Mouse (Mus musculus): ENCODE measurements around the gene Ddx24. TPM values are rescaled to one million over a fixed set of nuclear protein-coding genes. Genes with fewer than 3 reads are reported as not detected.

Gene Ddx24
- 9.5 TPM for polyA plus RNA-seq (2014; fragmentation: Illumina TruSeq; extraction: RNeasy Lipid Tissue Mini Kit (QIAGEN cat#74804); ENCODE audit: low replicate concordance)

GRCm38 (mm10) chr12:103425729-103426470, at the start of gene Ddx24:
Gene Ddx24, minus strand, starts transcription at chr12:103425830.

GRCm38 (mm10) chr12:103457140-103457539, 31.5 kb upstream of the Ddx24 start, which contains the start of gene Ifi27l2b:
Gene Ifi27l2b, minus strand, starts transcription at chr12:103457223.

GRCm38 (mm10) chr12:103443524-103443923, 17.9 kb upstream of the Ddx24 start, which contains the start of gene Ifi27l2a:
Gene Ifi27l2a, minus strand, starts transcription at chr12:103443680.

GRCm38 (mm10) chr12:103433986-103434731, 8.5 kb upstream of the Ddx24 start, which contains the start of gene Ifi27:
Gene Ifi27, plus strand, starts transcription at chr12:103434211.

GRCm38 (mm10) chr12:103407720-103408119, 17.9 kb downstream of the Ddx24 start, which contains the start of gene 9330161L09Rik:
Gene 9330161L09Rik, minus strand, starts transcription at chr12:103407820.

GRCm38 (mm10) chr12:103388505-103389347, 36.9 kb downstream of the Ddx24 start, which contains the start of gene Otub2:
Gene Otub2, plus strand, starts transcription at chr12:103388682.

Other genes with a start within 250 kb of the Ddx24 start
- gene Prima1, start 183.7 kb downstream of the Ddx24 start, polyA plus RNA-seq (2014; fragmentation: Illumina TruSeq; extraction: RNeasy Lipid Tissue Mini Kit (QIAGEN cat#74804); ENCODE audit: low replicate concordance): not detected
- not detected for gene Fam181a, start 114.9 kb downstream of the Ddx24 start, polyA plus RNA-seq (2014; fragmentation: Illumina TruSeq; extraction: RNeasy Lipid Tissue Mini Kit (QIAGEN cat#74804); ENCODE audit: low replicate concordance)
- 0.45 TPM for gene Asb2, start 69.8 kb downstream of the Ddx24 start, polyA plus RNA-seq (2014; fragmentation: Illumina TruSeq; extraction: RNeasy Lipid Tissue Mini Kit (QIAGEN cat#74804); ENCODE audit: low replicate concordance)
- 0.52 TPM for gene Otub2, start 37.1 kb downstream of the Ddx24 start, polyA plus RNA-seq (2014; fragmentation: Illumina TruSeq; extraction: RNeasy Lipid Tissue Mini Kit (QIAGEN cat#74804); ENCODE audit: low replicate concordance)
- not detected for gene 9330161L09Rik, start 18.0 kb downstream of the Ddx24 start, polyA plus RNA-seq (2014; fragmentation: Illumina TruSeq; extraction: RNeasy Lipid Tissue Mini Kit (QIAGEN cat#74804); ENCODE audit: low replicate concordance)
- gene Ifi27, start 8.4 kb upstream of the Ddx24 start, polyA plus RNA-seq (2014; fragmentation: Illumina TruSeq; extraction: RNeasy Lipid Tissue Mini Kit (QIAGEN cat#74804); ENCODE audit: low replicate concordance): 26.1 TPM
- gene Ifi27l2a, start 17.9 kb upstream of the Ddx24 start, polyA plus RNA-seq (2014; fragmentation: Illumina TruSeq; extraction: RNeasy Lipid Tissue Mini Kit (QIAGEN cat#74804); ENCODE audit: low replicate concordance): 6.3 TPM
- gene Ifi27l2b, start 31.4 kb upstream of the Ddx24 start, polyA plus RNA-seq (2014; fragmentation: Illumina TruSeq; extraction: RNeasy Lipid Tissue Mini Kit (QIAGEN cat#74804); ENCODE audit: low replicate concordance): 301 TPM
- 0.56 TPM for gene Ppp4r4, start 106.5 kb upstream of the Ddx24 start, polyA plus RNA-seq (2014; fragmentation: Illumina TruSeq; extraction: RNeasy Lipid Tissue Mini Kit (QIAGEN cat#74804); ENCODE audit: low replicate concordance)
- gene Serpina10, start 205.6 kb upstream of the Ddx24 start, polyA plus RNA-seq (2014; fragmentation: Illumina TruSeq; extraction: RNeasy Lipid Tissue Mini Kit (QIAGEN cat#74804); ENCODE audit: low replicate concordance): not detected
- gene Serpina6, start 231.4 kb upstream of the Ddx24 start, polyA plus RNA-seq (2014; fragmentation: Illumina TruSeq; extraction: RNeasy Lipid Tissue Mini Kit (QIAGEN cat#74804); ENCODE audit: low replicate concordance): not detected

Data from small intestine, adult 10 weeks (tissue).